Mouse (Mus musculus) MEL (cell line): Measurements from ENCODE around the gene Ddb1. TPM values are rescaled to one million over a fixed set of nuclear protein-coding genes. Genes with fewer than 3 reads are reported as not detected.

Experiments used
- DNase-seq: peaks from one replicate; pipeline ENCODE4 v3.0.0; 2011; ENCODE audit warnings: low read depth, low spot score
- H3K27ac ChIP-seq: 2 replicates; pipeline ENCODE4 v1.5.1; 2012; ENCODE audit warnings: low read depth, mild to moderate bottlenecking, control low read depth, low read length, moderate library complexity; ENCODE audit not compliant: control insufficient read depth
- H3K27me3 ChIP-seq, 2 experiments: fragments of 150-350 bp in 1 of 2; sonication (generic) in 1 of 2; 2 replicates each; pipeline ENCODE4 v1.6.1; 2012; ENCODE audit warnings: low read length in 2 of 2, mild to moderate bottlenecking in 2 of 2, improper control_type of control experiment in 1 of 2, moderate library complexity in 1 of 2; ENCODE audit not compliant: insufficient read depth in 2 of 2, control insufficient read depth in 1 of 2
- H3K36me3 ChIP-seq, 2 experiments: 2 replicates each; pipeline ENCODE4 v1.6.1; 2012 to 2014; ENCODE audit warnings: low read length in 2 of 2, improper control_type of control experiment in 1 of 2, inconsistent platforms in 1 of 2, mild to moderate bottlenecking in 1 of 2; ENCODE audit not compliant: insufficient read depth in 2 of 2, control insufficient read depth in 1 of 2
- H3K4me1 ChIP-seq, 2 experiments: fragments of 150-350 bp in 1 of 2; sonication (generic) in 1 of 2; 2 replicates each; pipeline ENCODE4 v1.6.1; 2012; ENCODE audit warnings: low read length in 2 of 2, improper control_type of control experiment in 1 of 2, mild to moderate bottlenecking in 1 of 2; ENCODE audit not compliant: insufficient read depth in 2 of 2, control insufficient read depth in 1 of 2
- H3K4me3 ChIP-seq, 2 experiments: fragments of 150-350 bp in 1 of 2; sonication (generic) in 1 of 2; 2 replicates each; pipeline ENCODE4 v1.5.1; 2012; ENCODE audit warnings: low read depth in 2 of 2, low read length in 2 of 2, mild to moderate bottlenecking in 2 of 2, moderate library complexity in 2 of 2, control low read depth in 1 of 2, improper control_type of control experiment in 1 of 2; ENCODE audit not compliant: control insufficient read depth in 1 of 2, insufficient read depth in 1 of 2
- H3K79me2 ChIP-seq: 2 replicates; pipeline ENCODE4 v1.6.1; 2012; ENCODE audit warnings: mild to moderate bottlenecking, low read length, moderate library complexity; ENCODE audit not compliant: control insufficient read depth, poor library complexity, insufficient read depth
- H3K9ac ChIP-seq: 2 replicates; pipeline ENCODE4 v1.6.1; 2012; ENCODE audit warnings: low read depth, mild to moderate bottlenecking, control low read depth, low read length, moderate library complexity; ENCODE audit not compliant: control insufficient read depth, poor library complexity, severe bottlenecking
- H3K9me3 ChIP-seq: fragments of 150-350 bp; sonication (generic); replicated peaks from 2 replicates; pipeline ENCODE4 v1.6.1; 2012; ENCODE audit warnings: mild to moderate bottlenecking, low read length, improper control_type of control experiment, moderate library complexity; ENCODE audit not compliant: insufficient read depth
- CTCF ChIP-seq, 3 experiments: IDR thresholded peaks in 2 of 3; conservative IDR thresholded peaks in 1 of 3; 2 replicates each; pipeline ENCODE4 v1.5.1; 2011 to 2012; ENCODE audit warnings: low read length in 3 of 3, low read depth in 2 of 3, mild to moderate bottlenecking in 2 of 3, improper control_type of control experiment in 1 of 3, inconsistent platforms in 1 of 3, mixed read lengths in 1 of 3, moderate library complexity in 1 of 3; ENCODE audit not compliant: control insufficient read depth in 1 of 3, insufficient read depth in 1 of 3, poor library complexity in 1 of 3, severe bottlenecking in 1 of 3
- ELF1 ChIP-seq: IDR thresholded peaks from 2 replicates; pipeline ENCODE4 v1.6.1; 2014; ENCODE audit warnings: low read depth, mild to moderate bottlenecking, inconsistent platforms, low read length, improper control_type of control experiment, moderate library complexity
- EP300 ChIP-seq, 2 experiments: IDR thresholded peaks; 2 replicates each; pipeline ENCODE4 v1.6.1; 2011; ENCODE audit warnings: improper control_type of control experiment in 2 of 2, low read length in 2 of 2, low read depth in 1 of 2, mild to moderate bottlenecking in 1 of 2
- ETS1 ChIP-seq: IDR thresholded peaks from 2 replicates; pipeline ENCODE4 v1.6.1; 2012; ENCODE audit warnings: low read depth, mild to moderate bottlenecking, inconsistent platforms, low read length, improper control_type of control experiment, moderate library complexity
- GABPA ChIP-seq: IDR thresholded peaks from 2 replicates; pipeline ENCODE4 v1.6.1; 2012; ENCODE audit warnings: low read depth, mild to moderate bottlenecking, inconsistent platforms, low read length, improper control_type of control experiment, moderate library complexity
- GATA1 ChIP-seq: IDR thresholded peaks from 2 replicates; pipeline ENCODE4 v1.6.1; 2011; ENCODE audit warnings: low read depth, low read length, improper control_type of control experiment
- MYC ChIP-seq: IDR thresholded peaks from 2 replicates; pipeline ENCODE4 v1.6.1; 2011; ENCODE audit warnings: low read depth, mild to moderate bottlenecking, low read length, improper control_type of control experiment, moderate library complexity
- RAD21 ChIP-seq: IDR thresholded peaks from 2 replicates; pipeline ENCODE4 v1.6.1; 2011; ENCODE audit warnings: mild to moderate bottlenecking, low read depth, low read length, improper control_type of control experiment
- RCOR1 ChIP-seq: IDR thresholded peaks from 2 replicates; pipeline ENCODE4 v1.6.1; 2012; ENCODE audit warnings: low read depth, mild to moderate bottlenecking, inconsistent platforms, low read length, improper control_type of control experiment
- SMC3 ChIP-seq: IDR thresholded peaks from 2 replicates; pipeline ENCODE4 v1.6.1; 2011; ENCODE audit warnings: low read depth, low read length, improper control_type of control experiment
- TBP ChIP-seq: IDR thresholded peaks from 2 replicates; pipeline ENCODE4 v1.8.0; 2011; ENCODE audit warnings: low read depth, low read length, improper control_type of control experiment
- ZC3H11A ChIP-seq: IDR thresholded peaks from 2 replicates; pipeline ENCODE4 v1.6.1; 2012; ENCODE audit warnings: low read depth, mild to moderate bottlenecking, inconsistent platforms, low read length, improper control_type of control experiment
- ZNF384 ChIP-seq: IDR thresholded peaks from 2 replicates; pipeline ENCODE4 v1.6.1; 2012; ENCODE audit warnings: low read depth, mild to moderate bottlenecking, inconsistent platforms, low read length, improper control_type of control experiment
- polyA plus RNA-seq, 2 experiments: library from polyadenylated mRNA; stranded (reverse) in 1 of 2; unstranded in 1 of 2; fragments of >175 nt in 1 of 2; fragments of >200 nt in 1 of 2; gene quantifications; 2 replicates each; pipeline versions ENCODE4 v1.2.1 to v1.2.4; 2012; ENCODE audit warnings: low replicate concordance in 2 of 2, low read depth in 1 of 2; ENCODE audit not compliant: insufficient read length in 2 of 2, insufficient read depth in 1 of 2, missing spikeins in 1 of 2
- total RNA-seq: library from RNA; depleted of rRNA; stranded (reverse); fragments of 300-350 nt; gene quantifications from 2 replicates; pipeline ENCODE4 v1.2.3, GENCODE M21; 2012

Ddb1 gene
- total and polyA plus RNA-seq, 3 experiments: 116 to 459 (median 365) TPM

GRCm38 (mm10) chr19:10560108-10560507 is 45.0 kb upstream of the Ddb1 start:
- Histone ChIP-seq H3K4me3 (no peak overlapping the region), H3K27me3 (no peaks in the 10 kb centered on the region), H3K9ac (no peak overlapping the region), H3K36me3 (peaks cover 0 to 10% of the 10 kb centered on the region in 2 experiments; a peak in 2 of 4 replicates), H3K79me2 (peaks cover 2% of the 10 kb centered on the region; the same call in 1 of the 2 replicates), H3K27ac (no peak overlapping the region), H3K4me1 (peaks cover 0 to 17% of the 10 kb centered on the region in 2 experiments; a peak in 2 of 4 replicates), H3K9me3 (no peaks in the 10 kb centered on the region)
- TF ChIP-seq GABPA: no peak
- TF ChIP-seq MYC: no peak
- TF ChIP-seq CTCF (IDR thresholded peaks at IDR 0.05 in 2 of 3, conservative IDR thresholded peaks at IDR 0.05 in 1 of 3; ENCODE audit: control insufficient read depth in 1 of 3, insufficient read depth in 1 of 3, low read depth in 2 of 3, low read length in 3 of 3, poor library complexity in 1 of 3, severe bottlenecking in 1 of 3): peak in 1 of 3 experiments; percentile 51; a peak in 3 of 6 replicates
- TF ChIP-seq TBP: no peak
- TF ChIP-seq ZNF384: peak; percentile 59; the same call in 1 of the 2 replicates
- TF ChIP-seq ELF1: no peak
- peak; percentile 57 for TF ChIP-seq RAD21
- peak; percentile 41 for TF ChIP-seq SMC3
- peak; percentile 38; the same call in 1 of the 2 replicates for TF ChIP-seq ZC3H11A
- DNase-seq: no peak

- Histone ChIP-seq H3K4me3 (no peak overlapping the region), H3K36me3 (peaks cover 0 to 12% of the 10 kb centered on the region in 2 experiments; a peak in 2 of 4 replicates), H3K9ac (no peak overlapping the region), H3K79me2 (no peaks in the 10 kb centered on the region), H3K27me3 (no peaks in the 10 kb centered on the region), H3K27ac (no peak overlapping the region), H3K9me3 (no peaks in the 10 kb centered on the region), H3K4me1 (peaks cover 0 to 17% of the 10 kb centered on the region in 2 experiments; a peak in 2 of 4 replicates)
- peak; percentile 64 for DNase-seq
- TF ChIP-seq ELF1: no peak
- peak; percentile 14 to 74; a peak in 2 of 4 replicates for TF ChIP-seq EP300 (IDR thresholded peaks at IDR 0.05; ENCODE audit: low read depth in 1 of 2, low read length in 2 of 2)
- peak; percentile 72 for TF ChIP-seq GATA1
- TF ChIP-seq ETS1: peak; percentile 41; the same call in 1 of the 2 replicates
- TF ChIP-seq RCOR1: peak; percentile 32; the same call in 1 of the 2 replicates
These were observed 43.4 kb upstream of the Ddb1 start for GRCm38 (mm10) chr19:10561558-10562314.
